Mouse (Mus musculus): ENCODE measurements around the gene Prc1. TPM values are rescaled to one million over a fixed set of nuclear protein-coding genes. Genes with fewer than 3 reads are reported as not detected.

The Prc1 gene
- polyA plus RNA-seq, 1 experiment from 2014 or later = 47.7 TPM

DNA sequence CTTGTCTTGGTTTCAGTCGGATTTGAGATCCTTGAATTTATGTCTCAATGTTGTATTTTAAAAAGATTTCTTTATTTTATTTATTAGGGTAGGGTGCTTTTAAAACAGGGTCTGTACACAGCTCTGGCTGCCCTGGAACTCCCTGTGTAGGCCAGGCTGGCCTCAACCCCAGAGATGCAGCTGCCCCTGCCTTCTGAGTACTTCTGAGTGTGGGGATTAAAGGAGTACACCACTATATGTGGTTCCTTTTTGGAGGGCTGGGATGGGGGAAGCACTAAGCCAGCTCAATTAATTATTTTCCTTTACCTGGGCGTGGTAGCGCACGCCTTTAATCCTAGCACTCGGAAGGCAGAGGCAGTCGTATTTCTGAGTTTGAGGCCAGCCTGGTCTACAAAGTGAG lies 2.2 kb downstream of the Prc1 start:
- DNase-seq = no peak
- no peaks in the 10 kb centered on the region for H3K27me3 ChIP-seq (ENCODE audit: control insufficient read depth, insufficient read depth, low read length)
- H3K9me3 ChIP-seq (ENCODE audit: control insufficient read depth, low read length) = no peaks in the 10 kb centered on the region
- H3K4me2 ChIP-seq (ENCODE audit: low read length) = no peak overlapping the region
- peaks cover 6% of the 10 kb centered on the region; the same call in 1 of the 2 replicates for H3K36me3 ChIP-seq (ENCODE audit: control insufficient read depth, insufficient read depth, low read length)
- no peak overlapping the region for H3K4me3 ChIP-seq (replicated peaks; ENCODE audit: low read depth, low read length)
- ATAC-seq (ENCODE audit: low FRiP score, low TSS enrichment) = no peak
- peaks cover 4% of the 10 kb centered on the region for H3K4me1 ChIP-seq (ENCODE audit: control insufficient read depth, insufficient read depth, low read length)
- no peak overlapping the region for H3K27ac ChIP-seq (replicated peaks; ENCODE audit: low read depth, low read length)
- WGBS = 95% methylated on average over 6 of the region's 6 CpGs
- H3K9ac ChIP-seq (replicated peaks; ENCODE audit: low read length) = no peak overlapping the region

DNA sequence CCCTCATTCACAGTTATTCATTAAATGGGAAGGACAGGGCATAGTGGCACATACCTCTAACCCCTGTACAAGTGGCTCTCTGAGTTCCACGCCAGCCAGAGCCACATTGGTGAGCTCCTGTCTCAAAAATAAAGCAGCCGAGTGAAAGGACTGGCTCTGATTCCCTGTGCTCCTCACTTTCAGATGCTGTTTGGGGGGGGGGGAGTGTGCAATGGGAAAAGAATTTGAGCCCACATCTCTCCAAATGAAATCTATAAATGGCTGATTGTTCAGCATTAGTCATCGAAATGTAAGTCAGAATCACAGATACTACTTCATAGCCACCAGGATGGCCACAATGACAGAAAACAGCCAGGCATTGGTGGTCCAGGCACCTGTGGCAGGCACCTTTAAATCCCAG lies 2.8 kb downstream of the Prc1 start:
- H3K27ac ChIP-seq (replicated peaks; ENCODE audit: low read depth, low read length) = no peak overlapping the region
- no peaks in the 10 kb centered on the region for H3K27me3 ChIP-seq (ENCODE audit: control insufficient read depth, insufficient read depth, low read length)
- DNase-seq = no peak
- H3K4me2 ChIP-seq (ENCODE audit: low read length) = no peak overlapping the region
- no peaks in the 10 kb centered on the region for H3K9me3 ChIP-seq (ENCODE audit: control insufficient read depth, low read length)
- ATAC-seq (ENCODE audit: low FRiP score, low TSS enrichment) = no peak
- no peak overlapping the region for H3K9ac ChIP-seq (replicated peaks; ENCODE audit: low read length)
- no peak overlapping the region for H3K4me3 ChIP-seq (replicated peaks; ENCODE audit: low read depth, low read length)
- H3K4me1 ChIP-seq (ENCODE audit: control insufficient read depth, insufficient read depth, low read length) = peaks cover 4% of the 10 kb centered on the region
- 80% methylated on average over 3 of the region's 3 CpGs for WGBS
- peaks cover 2% of the 10 kb centered on the region; the same call in 1 of the 2 replicates for H3K36me3 ChIP-seq (ENCODE audit: control insufficient read depth, insufficient read depth, low read length)

DNA sequence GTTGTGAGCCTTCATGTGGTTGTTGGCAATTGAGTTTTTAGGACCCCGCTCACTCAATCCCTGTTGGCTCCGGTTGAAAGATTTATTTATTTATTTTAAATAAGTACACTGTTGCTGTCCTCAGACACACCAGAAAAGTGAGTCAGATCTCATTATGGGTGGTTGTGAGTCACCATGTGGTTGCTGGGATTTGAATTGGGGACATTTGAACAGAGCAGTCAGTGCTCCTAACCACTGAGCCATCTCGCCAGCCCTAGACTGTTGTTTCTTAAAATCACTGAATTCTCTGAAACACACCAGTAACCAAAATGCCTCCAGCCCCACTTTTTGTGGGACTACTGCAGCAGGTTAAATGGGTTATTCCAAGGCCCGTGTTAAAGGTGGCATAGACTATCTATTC lies 4.5 kb downstream of the Prc1 start:
- Histone ChIP-seq H3K9ac (replicated peaks; ENCODE audit: low read length) (no peak overlapping the region), H3K4me2 (ENCODE audit: low read length) (no peak overlapping the region), H3K27me3 (ENCODE audit: control insufficient read depth, insufficient read depth, low read length) (no peaks in the 10 kb centered on the region), H3K27ac (replicated peaks; ENCODE audit: low read depth, low read length) (no peak overlapping the region), H3K4me3 (replicated peaks; ENCODE audit: low read depth, low read length) (no peak overlapping the region), H3K9me3 (ENCODE audit: control insufficient read depth, low read length) (no peaks in the 10 kb centered on the region), H3K4me1 (ENCODE audit: control insufficient read depth, insufficient read depth, low read length) (peaks cover 4% of the 10 kb centered on the region), H3K36me3 (ENCODE audit: control insufficient read depth, insufficient read depth, low read length) (peaks cover 5% of the 10 kb centered on the region; the same call in 1 of the 2 replicates)
- WGBS = 98% methylated on average over 4 of the region's 4 CpGs
- DNase-seq (no peak), ATAC-seq (ENCODE audit: low FRiP score, low TSS enrichment) (no peak)

DNA sequence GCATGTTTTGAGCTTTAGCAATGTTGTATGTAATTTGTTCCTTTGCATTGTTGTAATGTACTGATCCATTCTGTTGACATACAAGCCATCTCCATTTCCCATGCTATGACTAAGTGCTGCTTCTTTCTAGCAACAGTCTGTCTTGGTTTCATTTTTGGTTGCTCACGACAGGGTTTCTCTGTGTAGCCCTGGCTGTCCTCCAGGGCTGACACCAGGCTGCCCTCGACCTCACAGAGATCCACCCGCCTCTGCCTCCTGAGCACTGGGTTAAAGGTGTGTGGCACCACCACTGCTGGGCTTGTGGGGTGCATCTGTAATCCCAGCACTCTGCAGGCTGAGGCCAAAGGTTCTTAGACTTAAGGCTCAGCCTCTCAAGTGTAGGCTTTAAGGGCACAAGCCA lies 5.3 kb downstream of the Prc1 start:
- Histone ChIP-seq H3K36me3 (ENCODE audit: control insufficient read depth, insufficient read depth, low read length) (peaks cover 12% of the 10 kb centered on the region), H3K4me3 (replicated peaks; ENCODE audit: low read depth, low read length) (no peak overlapping the region), H3K4me2 (ENCODE audit: low read length) (no peak overlapping the region), H3K27ac (replicated peaks; ENCODE audit: low read depth, low read length) (no peak overlapping the region), H3K9me3 (ENCODE audit: control insufficient read depth, low read length) (no peaks in the 10 kb centered on the region), H3K9ac (replicated peaks; ENCODE audit: low read length) (no peak overlapping the region), H3K27me3 (ENCODE audit: control insufficient read depth, insufficient read depth, low read length) (no peaks in the 10 kb centered on the region), H3K4me1 (ENCODE audit: control insufficient read depth, insufficient read depth, low read length) (peaks cover 3% of the 10 kb centered on the region)
- WGBS = 92% methylated on average over 3 of the region's 3 CpGs
- ATAC-seq (ENCODE audit: low FRiP score, low TSS enrichment) (no peak), DNase-seq (no peak)

DNA sequence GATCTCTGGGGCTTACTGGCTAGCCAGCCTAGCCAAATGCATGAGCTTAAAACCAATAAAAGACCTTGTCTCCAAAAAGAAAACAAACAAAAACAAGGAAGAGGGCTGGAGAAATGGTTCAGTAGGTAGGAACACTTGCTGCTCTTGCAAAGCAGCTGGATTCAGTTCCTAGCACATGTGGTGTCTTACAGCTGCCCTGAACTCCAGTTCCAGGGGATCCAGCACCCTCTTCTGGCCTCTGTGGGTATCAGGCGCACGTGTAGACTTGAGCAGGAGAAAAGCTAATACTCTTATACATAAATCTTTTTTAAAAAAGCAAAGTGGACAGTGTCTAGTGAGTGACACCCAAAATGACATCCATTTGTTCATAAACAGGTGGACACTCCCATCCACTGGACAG lies 7.3 kb downstream of the Prc1 start:
- WGBS = 93% methylated on average over 2 of the region's 2 CpGs
- Histone ChIP-seq H3K27ac (replicated peaks; ENCODE audit: low read depth, low read length) (no peak overlapping the region), H3K9me3 (ENCODE audit: control insufficient read depth, low read length) (no peaks in the 10 kb centered on the region), H3K9ac (replicated peaks; ENCODE audit: low read length) (no peak overlapping the region), H3K4me3 (replicated peaks; ENCODE audit: low read depth, low read length) (no peak overlapping the region), H3K4me2 (ENCODE audit: low read length) (no peak overlapping the region), H3K4me1 (ENCODE audit: control insufficient read depth, insufficient read depth, low read length) (no peaks in the 10 kb centered on the region), H3K27me3 (ENCODE audit: control insufficient read depth, insufficient read depth, low read length) (no peaks in the 10 kb centered on the region), H3K36me3 (ENCODE audit: control insufficient read depth, insufficient read depth, low read length) (peaks cover 20% of the 10 kb centered on the region)
- ATAC-seq (ENCODE audit: low FRiP score, low TSS enrichment) (no peak), DNase-seq (no peak)

DNA sequence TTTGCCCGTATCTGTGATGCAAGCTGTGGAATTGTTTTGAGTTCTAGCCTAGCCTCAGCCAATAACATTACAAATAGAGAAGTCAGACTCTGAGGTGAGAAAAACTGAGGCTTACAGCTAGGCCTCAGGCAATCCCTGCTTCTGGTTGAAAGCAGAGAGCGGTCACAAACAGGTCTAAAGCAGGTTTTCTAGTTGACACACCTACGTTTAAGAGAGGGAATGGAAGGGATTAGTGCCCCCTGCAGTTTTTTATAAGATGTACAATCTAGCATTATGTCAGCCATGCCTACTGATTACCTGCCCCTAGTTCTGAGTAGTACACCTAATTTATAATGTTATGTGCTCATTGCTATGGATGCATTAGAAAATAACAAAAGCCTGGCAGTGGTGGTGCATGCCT lies 13.5 kb downstream of the Prc1 start:
- no peaks in the 10 kb centered on the region for H3K9me3 ChIP-seq (ENCODE audit: control insufficient read depth, low read length)
- peaks cover 50% of the 10 kb centered on the region for H3K36me3 ChIP-seq (ENCODE audit: control insufficient read depth, insufficient read depth, low read length)
- H3K4me2 ChIP-seq (ENCODE audit: low read length) = no peak overlapping the region
- no peak overlapping the region for H3K4me3 ChIP-seq (replicated peaks; ENCODE audit: low read depth, low read length)
- WGBS = 83% methylated on average over 3 of the region's 3 CpGs
- no peaks in the 10 kb centered on the region for H3K27me3 ChIP-seq (ENCODE audit: control insufficient read depth, insufficient read depth, low read length)
- H3K4me1 ChIP-seq (ENCODE audit: control insufficient read depth, insufficient read depth, low read length) = no peaks in the 10 kb centered on the region
- no peak for DNase-seq
- H3K27ac ChIP-seq (replicated peaks; ENCODE audit: low read depth, low read length) = no peak overlapping the region
- H3K9ac ChIP-seq (replicated peaks; ENCODE audit: low read length) = no peak overlapping the region
- ATAC-seq (ENCODE audit: low FRiP score, low TSS enrichment) = no peak

DNA sequence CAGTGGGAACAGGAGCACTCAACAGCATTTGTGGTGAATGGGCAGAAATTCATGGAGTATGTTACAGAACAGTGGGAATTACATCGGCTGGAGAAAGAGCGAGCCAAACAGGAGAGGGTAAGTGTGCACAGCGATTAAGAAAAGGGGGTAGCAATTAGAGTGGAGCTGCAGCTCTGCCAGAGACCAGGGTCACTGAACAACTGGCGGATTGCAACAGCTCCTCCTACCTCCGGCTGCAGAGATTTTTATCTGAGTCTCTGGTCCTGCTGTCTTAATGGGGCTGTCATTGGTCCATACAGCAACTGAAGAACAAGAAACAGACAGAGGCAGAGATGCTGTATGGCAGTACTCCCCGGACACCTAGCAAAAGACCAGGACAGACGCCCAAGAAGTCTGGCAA lies 16.5 kb downstream of the Prc1 start:
- peaks cover 58% of the 10 kb centered on the region for H3K36me3 ChIP-seq (ENCODE audit: control insufficient read depth, insufficient read depth, low read length)
- no peak overlapping the region for H3K4me3 ChIP-seq (replicated peaks; ENCODE audit: low read depth, low read length)
- no peak overlapping the region for H3K9ac ChIP-seq (replicated peaks; ENCODE audit: low read length)
- no peaks in the 10 kb centered on the region for H3K4me1 ChIP-seq (ENCODE audit: control insufficient read depth, insufficient read depth, low read length)
- no peak overlapping the region for H3K4me2 ChIP-seq (ENCODE audit: low read length)
- H3K9me3 ChIP-seq (ENCODE audit: control insufficient read depth, low read length) = no peaks in the 10 kb centered on the region
- no peak for ATAC-seq (ENCODE audit: low FRiP score, low TSS enrichment)
- H3K27me3 ChIP-seq (ENCODE audit: control insufficient read depth, insufficient read depth, low read length) = no peaks in the 10 kb centered on the region
- no peak for DNase-seq
- no peak overlapping the region for H3K27ac ChIP-seq (replicated peaks; ENCODE audit: low read depth, low read length)
- 89% methylated on average over 7 of the region's 7 CpGs for WGBS

DNA sequence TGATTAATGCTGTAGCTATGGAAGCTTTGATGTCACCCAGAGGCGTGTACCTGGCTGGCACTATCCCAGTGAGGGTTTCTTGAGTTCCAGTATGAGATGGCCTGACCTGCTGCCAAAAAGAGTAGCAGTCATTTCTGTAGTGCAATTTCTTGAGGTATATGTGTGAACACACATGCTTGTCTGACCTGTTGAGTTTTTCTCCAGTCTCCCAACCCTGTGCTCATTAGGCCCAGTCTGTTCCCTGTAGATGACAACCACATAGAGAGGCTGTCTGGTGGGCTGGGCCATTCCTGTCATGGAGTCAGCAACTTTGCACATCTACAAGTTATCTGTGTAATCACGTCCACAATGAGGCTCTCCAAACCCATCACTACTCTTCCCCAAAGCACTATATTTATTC lies 21.5 kb downstream of the Prc1 start:
- Histone ChIP-seq H3K4me2 (ENCODE audit: low read length) (no peak overlapping the region), H3K9ac (replicated peaks; ENCODE audit: low read length) (no peak overlapping the region), H3K36me3 (ENCODE audit: control insufficient read depth, insufficient read depth, low read length) (peaks cover 70% of the 10 kb centered on the region), H3K27ac (replicated peaks; ENCODE audit: low read depth, low read length) (no peak overlapping the region), H3K9me3 (ENCODE audit: control insufficient read depth, low read length) (no peaks in the 10 kb centered on the region), H3K4me1 (ENCODE audit: control insufficient read depth, insufficient read depth, low read length) (no peaks in the 10 kb centered on the region), H3K27me3 (ENCODE audit: control insufficient read depth, insufficient read depth, low read length) (no peaks in the 10 kb centered on the region), H3K4me3 (replicated peaks; ENCODE audit: low read depth, low read length) (no peak overlapping the region)
- ATAC-seq (ENCODE audit: low FRiP score, low TSS enrichment) (no peak), DNase-seq (no peak)
- WGBS = 80% methylated on average over 2 of the region's 2 CpGs

DNA sequence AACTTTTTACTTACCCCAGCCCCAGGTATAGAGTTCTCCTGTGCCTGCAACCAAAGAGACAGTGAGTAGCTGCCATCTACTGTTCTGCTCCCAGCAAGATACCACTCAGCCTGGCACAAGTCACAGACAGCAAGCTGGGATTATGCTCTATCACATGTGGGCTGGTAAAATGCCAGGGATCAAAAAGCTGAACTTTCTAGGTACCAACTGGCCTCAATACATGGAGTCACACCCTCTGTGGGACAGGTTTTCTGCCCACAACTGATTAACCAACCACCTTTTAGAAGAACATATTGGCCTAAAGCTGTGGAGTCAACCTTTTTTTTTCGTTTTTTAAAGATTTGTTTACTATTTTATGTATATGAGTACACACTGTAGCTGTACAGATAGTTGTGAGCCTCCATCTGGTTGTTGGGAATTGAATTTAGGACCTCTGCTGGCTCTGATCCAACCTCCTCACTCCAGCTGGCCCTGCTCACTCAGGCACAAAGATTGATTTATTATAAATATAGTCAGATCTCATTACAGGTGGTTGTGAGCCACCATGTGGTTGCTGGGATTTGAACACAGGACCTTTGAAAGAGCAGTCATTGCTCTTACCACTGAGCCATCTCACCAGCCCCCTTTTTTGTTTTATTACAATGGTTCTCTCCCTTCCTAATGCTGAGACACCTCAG lies 23.3 kb downstream of the Prc1 start:
- Histone ChIP-seq H3K27ac (replicated peaks; ENCODE audit: low read depth, low read length) (no peak overlapping the region), H3K9me3 (ENCODE audit: control insufficient read depth, low read length) (no peaks in the 10 kb centered on the region), H3K4me3 (replicated peaks; ENCODE audit: low read depth, low read length) (no peak overlapping the region), H3K36me3 (ENCODE audit: control insufficient read depth, insufficient read depth, low read length) (peaks cover 62% of the 10 kb centered on the region), H3K9ac (replicated peaks; ENCODE audit: low read length) (no peak overlapping the region), H3K4me2 (ENCODE audit: low read length) (no peak overlapping the region), H3K4me1 (ENCODE audit: control insufficient read depth, insufficient read depth, low read length) (no peaks in the 10 kb centered on the region), H3K27me3 (ENCODE audit: control insufficient read depth, insufficient read depth, low read length) (no peaks in the 10 kb centered on the region)
- WGBS = 82% methylated on average over 1 of the region's 1 CpGs
- ATAC-seq (ENCODE audit: low FRiP score, low TSS enrichment) (no peak), DNase-seq (no peak)
